Mouse (Mus musculus) CH12.LX (cell line): ENCODE results near the gene Tomm40.

Experiments
- BHLHE40 ChIP-seq: IDR thresholded peaks from 2 replicates; pipeline ENCODE4 v1.6.1; 2011; ENCODE audit warnings: mild to moderate bottlenecking, low read depth, low read length, improper control_type of control experiment
- CTCF ChIP-seq, 2 experiments: IDR thresholded peaks in 1 of 2; conservative IDR thresholded peaks in 1 of 2; 2 replicates each; pipeline ENCODE4 v1.5.1; 2011 to 2012; ENCODE audit warnings: low read depth in 2 of 2, low read length in 2 of 2, improper control_type of control experiment in 1 of 2, inconsistent platforms in 1 of 2, mild to moderate bottlenecking in 1 of 2, moderate library complexity in 1 of 2
- ELF1 ChIP-seq: IDR thresholded peaks from 2 replicates; pipeline ENCODE4 v1.6.1; 2014; ENCODE audit warnings: low read depth, mild to moderate bottlenecking, inconsistent platforms, low read length, improper control_type of control experiment
- EP300 ChIP-seq: IDR thresholded peaks from 2 replicates; pipeline ENCODE4 v1.6.1; 2011; ENCODE audit warnings: low read length, improper control_type of control experiment
- MAFK ChIP-seq: IDR thresholded peaks from 2 replicates; pipeline ENCODE4 v1.6.1; 2011; ENCODE audit warnings: low read length, improper control_type of control experiment; ENCODE audit not compliant: insufficient replicate concordance
- MAX ChIP-seq: IDR thresholded peaks from 2 replicates; pipeline ENCODE4 v1.6.1; 2011; ENCODE audit warnings: low read length, improper control_type of control experiment
- MXI1 ChIP-seq: IDR thresholded peaks from 2 replicates; pipeline ENCODE4 v1.6.1; 2011; ENCODE audit warnings: mild to moderate bottlenecking, low read depth, low read length, improper control_type of control experiment
- NELFE ChIP-seq: IDR thresholded peaks from 2 replicates; pipeline ENCODE4 v1.6.1; 2011; ENCODE audit warnings: low read depth, low read length, improper control_type of control experiment
- POLR2A ChIP-seq: IDR thresholded peaks from 2 replicates; pipeline ENCODE4 v1.6.1; 2011; ENCODE audit warnings: low read depth, mild to moderate bottlenecking, improper control_type of control experiment, low read length
- POLR2AphosphoS2 ChIP-seq: IDR thresholded peaks from 2 replicates; pipeline ENCODE4 v1.6.1; 2011; ENCODE audit warnings: low read depth, low read length, improper control_type of control experiment
- RAD21 ChIP-seq: IDR thresholded peaks from 2 replicates; pipeline ENCODE4 v1.6.1; 2011; ENCODE audit warnings: low read depth, mild to moderate bottlenecking, low read length, improper control_type of control experiment, moderate library complexity
- SMC3 ChIP-seq: IDR thresholded peaks from 2 replicates; pipeline ENCODE4 v1.6.1; 2011; ENCODE audit warnings: low read depth, low read length, improper control_type of control experiment
- TCF12 ChIP-seq: IDR thresholded peaks from 2 replicates; pipeline ENCODE4 v1.6.1; 2014; ENCODE audit warnings: low read depth, mild to moderate bottlenecking, inconsistent platforms, low read length, improper control_type of control experiment

DNA sequence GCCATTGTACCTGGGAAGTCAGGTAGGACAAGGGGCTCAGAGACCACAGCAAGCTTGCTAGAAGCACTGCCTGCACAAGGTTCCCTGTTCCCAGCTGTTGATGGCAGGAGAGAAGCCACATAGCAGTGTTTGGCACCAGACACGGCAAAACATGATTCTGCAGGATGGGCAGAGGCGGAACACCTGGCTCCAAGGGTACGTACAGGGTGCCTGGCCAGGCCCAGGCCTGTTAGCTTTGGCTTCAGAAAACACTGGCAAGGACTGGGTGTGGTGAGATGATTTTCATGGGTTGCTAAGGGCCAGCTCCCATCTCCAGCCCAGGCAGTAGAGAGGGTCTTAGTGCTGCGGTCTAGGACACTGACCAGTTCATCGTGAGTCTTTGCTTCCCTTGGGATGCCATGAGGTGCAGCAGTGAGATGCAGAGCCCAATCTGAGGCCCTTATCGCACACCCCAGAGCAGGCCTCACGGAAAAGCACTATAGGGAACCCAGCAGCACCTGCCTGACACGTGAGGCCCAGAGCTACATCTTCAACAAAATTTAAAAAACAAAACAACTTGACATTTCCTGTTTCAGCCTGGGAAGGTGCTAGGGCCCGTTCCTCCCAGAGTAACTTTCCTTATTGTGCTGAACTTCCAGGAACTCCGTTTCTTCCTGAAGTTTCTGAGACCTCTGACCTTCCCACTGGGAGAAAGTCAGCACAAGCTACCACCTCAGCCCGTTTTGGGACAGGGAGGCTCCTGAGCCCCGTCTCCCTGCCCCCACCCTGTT is 14.8 kb downstream of the Tomm40 start:
- TF ChIP-seq SMC3: no peak
- no peak for TF ChIP-seq CTCF (conservative IDR thresholded peaks at IDR 0.05 in 1 of 2, IDR thresholded peaks at IDR 0.05 in 1 of 2; ENCODE audit: low read depth in 2 of 2, low read length in 2 of 2)
- peak; percentile 27; the same call in 1 of the 2 replicates for TF ChIP-seq BHLHE40
- no peak for TF ChIP-seq ELF1
- TF ChIP-seq POLR2AphosphoS2: no peak
- TF ChIP-seq EP300: no peak
- no peak for TF ChIP-seq MAX
- no peak for TF ChIP-seq MXI1
- no peak for TF ChIP-seq TCF12
- TF ChIP-seq NELFE: no peak
- TF ChIP-seq MAFK: no peak
- TF ChIP-seq POLR2A: peak; percentile 32; the same call in 1 of the 2 replicates
- no peak for TF ChIP-seq RAD21
